Mouse (Mus musculus) brain, adult 10 weeks (tissue): ENCODE results near the gene Dcaf15. TPM values are rescaled to one million over a fixed set of nuclear protein-coding genes. Genes with fewer than 3 reads are reported as not detected.

Experiments used
- polyA plus RNA-seq: library from polyadenylated mRNA; stranded (reverse); fragments of 350-450 nt; fragmentation: Illumina TruSeq; extraction: RNeasy Lipid Tissue Mini Kit (QIAGEN cat#74804); gene quantifications from one replicate; pipeline ENCODE4 v1.2.3, GENCODE M21; 2015; ENCODE audit warnings: low read depth, low replicate concordance

Gene Dcaf15
- 18.4 TPM for polyA plus RNA-seq

GRCm38 (mm10) chr8:84104697-84105609, at the start of gene Dcaf15:
TSS of gene Dcaf15 (minus strand) at chr8:84104768.

GRCm38 (mm10) chr8:84147769-84148530, 43.4 kb upstream of the Dcaf15 start, which contains the start of the genes Cc2d1a and 4930432K21Rik:
TSS of gene Cc2d1a (minus strand) at chr8:84147936.
TSS of gene 4930432K21Rik (plus strand) at chr8:84148025.

DNA sequence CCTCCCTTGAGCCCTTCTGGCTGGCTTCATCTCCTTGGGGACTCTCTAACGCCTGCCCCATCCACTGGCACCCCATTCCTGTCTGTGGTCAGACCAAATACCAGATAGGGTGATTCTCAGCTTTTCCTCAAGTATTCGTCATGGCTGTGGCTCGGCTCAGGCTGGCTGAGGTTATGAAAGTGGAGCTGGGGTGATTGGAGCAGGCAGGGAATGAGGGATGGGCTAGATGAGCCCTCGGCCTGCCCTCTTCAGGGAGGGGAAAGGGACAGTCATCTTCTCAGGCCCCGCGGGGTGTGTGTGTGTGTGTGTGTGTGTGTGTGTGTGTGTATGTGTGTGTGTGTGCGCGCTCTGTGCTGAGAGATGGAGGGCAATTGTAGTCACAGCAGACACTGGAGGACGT, 21.1 kb upstream of the Dcaf15 start, which contains the start of gene Podnl1:
Gene Podnl1 (plus strand): TSS at position 334 of the 400 bp plus-strand sequence.

DNA sequence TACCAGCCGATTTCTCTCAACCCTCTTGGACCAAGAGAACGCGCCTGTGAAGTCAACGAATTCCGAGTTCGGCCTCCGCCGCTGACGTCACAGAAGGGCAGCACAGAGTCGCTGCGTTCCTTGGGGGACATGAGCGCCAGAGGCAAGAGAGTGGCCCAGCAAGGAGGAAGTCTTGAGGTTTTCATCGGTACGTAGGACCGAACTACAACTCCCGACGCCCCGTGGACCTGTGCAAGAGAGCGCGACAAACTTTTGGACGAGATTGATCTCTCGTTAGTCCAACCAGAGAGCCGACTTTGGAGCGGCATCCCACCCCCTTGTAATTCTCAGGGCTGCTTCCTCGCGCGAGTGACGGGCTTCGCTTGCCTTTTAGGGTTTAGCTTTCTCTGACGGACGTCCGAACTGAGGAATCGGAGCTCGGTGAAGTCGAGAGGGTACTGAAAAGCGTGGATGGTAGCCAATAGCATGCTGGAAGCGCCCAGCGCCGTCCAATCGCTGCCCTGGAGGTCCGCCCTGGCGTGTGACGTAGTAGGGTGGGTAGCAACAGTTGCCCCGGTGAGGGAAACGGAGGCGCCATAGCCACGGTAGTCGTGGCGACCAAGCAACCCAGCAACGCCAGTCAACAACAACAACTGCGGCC, 38.2 kb downstream of the Dcaf15 start, which contains the start of gene Rfx1:
Gene Rfx1 (plus strand): TSS at position 544 of the 640 bp plus-strand sequence.

GRCm38 (mm10) chr8:84065037-84065436, 39.5 kb downstream of the Dcaf15 start, which contains the start of gene Gm10643:
TSS of gene Gm10643 (minus strand) at chr8:84065137.

Other genes starting within 250 kb of the Dcaf15 start
- 144 TPM for gene Adgrl1, start 204.7 kb downstream of the Dcaf15 start, polyA plus RNA-seq
- gene Gm10644, start 149.6 kb downstream of the Dcaf15 start, polyA plus RNA-seq = 0.31 TPM
- 0.83 TPM for gene Asf1b, start 149.3 kb downstream of the Dcaf15 start, polyA plus RNA-seq
- 188 TPM for gene Prkaca, start 131.8 kb downstream of the Dcaf15 start, polyA plus RNA-seq
- 36.5 TPM for gene Samd1, start 107.1 kb downstream of the Dcaf15 start, polyA plus RNA-seq
- gene 1700067K01Rik, start 103.3 kb downstream of the Dcaf15 start, polyA plus RNA-seq = not detected
- gene 2210011C24Rik, start 92.6 kb downstream of the Dcaf15 start, polyA plus RNA-seq = 2.7 TPM
- 1.6 TPM for gene Palm3, start 83.3 kb downstream of the Dcaf15 start, polyA plus RNA-seq
- gene Il27ra, start 62.2 kb downstream of the Dcaf15 start, polyA plus RNA-seq = not detected
- 3.0 TPM for gene Rln3, start 59.8 kb downstream of the Dcaf15 start, polyA plus RNA-seq
- 3.7 TPM for gene Gm10643, start 39.6 kb downstream of the Dcaf15 start, polyA plus RNA-seq
- gene Rfx1, start 37.9 kb downstream of the Dcaf15 start, polyA plus RNA-seq = 13.1 TPM
- gene Podnl1, start 21.2 kb upstream of the Dcaf15 start, polyA plus RNA-seq = not detected
- 29.2 TPM for gene Cc2d1a, start 43.2 kb upstream of the Dcaf15 start, polyA plus RNA-seq
- gene 4930432K21Rik, start 43.3 kb upstream of the Dcaf15 start, polyA plus RNA-seq = 2.5 TPM
- not detected for gene Nanos3, start 80.4 kb upstream of the Dcaf15 start, polyA plus RNA-seq
- gene Zswim4, start 132.3 kb upstream of the Dcaf15 start, polyA plus RNA-seq = 9.6 TPM
- gene D8Ertd738e, start 145.0 kb upstream of the Dcaf15 start, polyA plus RNA-seq = 197 TPM
- 13.7 TPM for gene Mri1, start 152.6 kb upstream of the Dcaf15 start, polyA plus RNA-seq
- 25.7 TPM for gene Ccdc130, start 165.6 kb upstream of the Dcaf15 start, polyA plus RNA-seq